18 mouse cellular contexts compared by ENCODE assay signal in the genomic region with DNA sequence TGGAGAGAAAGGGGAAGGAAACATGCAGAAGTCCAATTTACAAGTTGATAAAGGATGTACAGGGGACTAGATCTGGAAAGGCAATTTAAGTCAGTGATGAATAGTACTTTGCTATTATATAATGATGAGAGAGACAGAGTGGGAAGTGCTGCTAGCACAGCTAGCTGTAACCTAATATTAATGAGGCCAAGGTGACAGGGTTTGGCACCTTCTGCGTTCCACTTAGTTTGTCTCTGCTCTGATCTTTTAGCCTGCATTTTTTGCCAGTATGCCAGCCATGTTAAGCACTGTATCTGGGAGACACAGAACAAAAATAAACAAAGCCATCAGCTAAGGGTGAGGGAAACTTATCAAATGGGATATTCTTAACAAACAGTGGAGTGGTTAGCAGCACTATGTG.
DNase-seq lines count a peak whose midpoint lies in the region; ATAC-seq lines count a peak whose summit lies in the region.
"Had no signal": no experiment of that assay in that cellular context is flagged by ENCODE, and none has a peak within 500 bp of the region (broad histone marks: within the 10 kb centered on the region; RNA-seq: fewer than 3 reads in every experiment).

No protein-coding gene starts in this region.

- no peak for DNase-seq in cerebellum, postnatal 14 days
- peak; percentile 10 to 13 for DNase-seq in cerebellum, postnatal 25 days
- no peak for DNase-seq in cerebellum, postnatal 4 days (ENCODE audit: low spot score in 2 of 2)
- peak; percentile 4 for DNase-seq in heart, adult 8-10 months (ENCODE audit: low spot score)
- no peak for DNase-seq in heart, postnatal 25 days (ENCODE audit: low spot score)
- peak; percentile 5 for DNase-seq in left cerebral cortex, adult 11 months (ENCODE audit: low spot score)
- no peak for DNase-seq in left cerebral cortex, adult 8-10 months (ENCODE audit: low spot score in 2 of 2)
- DNase-seq: adrenal gland, adult 8-10 months; adrenal gland, postnatal 36 days; B cell, adult 2 months; gastrocnemius, adult 2 months; gastrocnemius, postnatal 25 days; kidney, adult 8-10 months had no signal

- peak; percentile 68 for ATAC-seq in cerebellum, adult (ENCODE audit: insufficient number of reproducible peaks, low FRiP score, low TSS enrichment)
- ATAC-seq: CD4-positive, CD25-positive, alpha-beta regulatory T cell, adult 4 months; forebrain, embryonic 13.5 days; inflammation-experienced regulatory T-cells, adult 6 months; intestine, postnatal 0 days had no signal

- intact Hi-C loops in heart, postnatal 25 days (cut with DNase I), result no loop called here

Comparison
In these comparisons a context has a peak if more than half of its experiments do, and no peak if none do; other contexts are left out.
1. DNase-seq: peak in cerebellum, postnatal 25 days (2 of 2), heart, adult 8-10 months (single experiment) and left cerebral cortex, adult 11 months (single experiment); none in cerebellum, postnatal 14 days (0 of 2), cerebellum, postnatal 4 days (0 of 2), heart, postnatal 25 days (single experiment) and left cerebral cortex, adult 8-10 months (0 of 2).